Mouse (Mus musculus) olfactory bulb, adult 2 months (tissue): ENCODE measurements around the gene Cntn4.

ENCODE experiments used
- CTCF ChIP-seq: fragments of 200-500 bp; IDR thresholded peaks from 2 replicates; pipeline ENCODE4 v1.5.1; 2012; ENCODE audit warnings: low read depth, mild to moderate bottlenecking, low read length, moderate library complexity; ENCODE audit not compliant: insufficient read depth
- POLR2A ChIP-seq: fragments of 200-500 bp; IDR thresholded peaks from 2 replicates; pipeline ENCODE4 v1.6.1; 2012; ENCODE audit warnings: mild to moderate bottlenecking, low read depth, low read length, moderate library complexity; ENCODE audit not compliant: insufficient read depth

DNA sequence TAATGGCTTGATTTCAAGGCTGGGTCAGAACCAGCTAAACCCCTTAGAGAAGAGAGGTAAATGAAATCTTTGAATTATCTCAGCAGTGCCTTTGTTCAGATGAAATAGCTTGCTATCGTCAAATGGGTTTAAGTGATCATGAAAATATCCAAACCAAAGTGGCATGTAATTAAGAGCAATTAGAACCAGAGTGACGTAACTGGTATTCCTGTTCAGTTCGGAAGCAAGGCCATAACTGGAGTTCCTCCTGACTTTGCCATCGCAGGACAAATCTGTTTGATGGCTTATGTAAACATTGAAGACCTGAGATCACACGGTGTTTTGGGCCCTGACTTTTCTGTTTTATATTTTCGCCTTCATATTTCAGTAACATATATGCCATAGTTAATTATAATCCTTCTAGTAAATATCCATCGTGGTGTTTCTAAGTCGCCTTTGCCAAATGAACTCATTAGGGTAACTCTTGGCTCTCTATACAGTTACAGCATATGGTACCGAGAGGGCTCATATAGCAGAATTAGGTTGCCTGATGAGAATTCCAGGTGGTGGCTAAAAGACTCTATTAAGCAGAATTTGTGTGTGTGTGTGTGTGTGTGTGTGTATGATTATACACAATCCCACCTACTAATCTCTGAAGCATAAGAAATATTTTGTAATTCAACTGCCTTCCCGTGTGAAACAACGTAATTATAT is 889.6 kb downstream of the Cntn4 start:
- TF ChIP-seq CTCF (no peak), POLR2A (no peak)
